Mouse (Mus musculus) intestine, postnatal 0 days (tissue): Measurements from ENCODE around the gene Uri1. TPM values are rescaled to one million over a fixed set of nuclear protein-coding genes. Genes with fewer than 3 reads are reported as not detected.

Experiments used
- ATAC-seq: fragments of 200-750 bp; cut with Nextera tagmentation; 2 replicates; pipeline ENCODE4 v1.8.0; 2017; ENCODE audit warnings: mild to moderate bottlenecking, moderate TSS enrichment, moderate library complexity
- H3K27ac ChIP-seq: fragments of 300-500 bp; sonication (generic); 2 replicates; pipeline ENCODE4 v1.5.1; 2014; ENCODE audit warnings: mild to moderate bottlenecking, low read depth, low read length, moderate library complexity
- H3K27me3 ChIP-seq: fragments of 300-500 bp; sonication (generic); replicated peaks from 2 replicates; pipeline ENCODE4 v1.6.1; 2014; ENCODE audit warnings: low read length, mixed read lengths; ENCODE audit not compliant: control insufficient read depth, insufficient read depth
- H3K36me3 ChIP-seq: fragments of 300-500 bp; sonication (generic); 2 replicates; pipeline ENCODE4 v1.6.1; 2014; ENCODE audit warnings: mild to moderate bottlenecking, moderate library complexity; ENCODE audit not compliant: control insufficient read depth, insufficient read depth
- H3K4me1 ChIP-seq: fragments of 300-500 bp; sonication (generic); replicated peaks from 2 replicates; pipeline ENCODE4 v1.6.1; 2014; ENCODE audit warnings: antibody characterized with exemption, low read length, mixed read lengths; ENCODE audit not compliant: control insufficient read depth, insufficient read depth
- H3K4me2 ChIP-seq: fragments of 300-500 bp; sonication (generic); replicated peaks from 2 replicates; pipeline ENCODE4 v1.6.1; 2014; ENCODE audit warnings: low read depth, mild to moderate bottlenecking, moderate library complexity
- H3K4me3 ChIP-seq: fragments of 300-500 bp; sonication (generic); 2 replicates; pipeline ENCODE4 v1.5.1; 2014; ENCODE audit warnings: low read depth, low read length
- H3K9ac ChIP-seq: fragments of 300-500 bp; sonication (generic); 2 replicates; pipeline ENCODE4 v1.6.1; 2014; ENCODE audit warnings: mild to moderate bottlenecking, low read depth, low read length
- H3K9me3 ChIP-seq: fragments of 300-500 bp; sonication (generic); 2 replicates; pipeline ENCODE4 v1.6.1; 2016; ENCODE audit warnings: mixed run types; ENCODE audit not compliant: control insufficient read depth
- CTCF ChIP-seq: sonication (generic); IDR thresholded peaks from 2 replicates; pipeline ENCODE4 v1.5.1; 2016; ENCODE audit warnings: low read depth, mild to moderate bottlenecking, control low read depth, antibody characterized with exemption, moderate library complexity
- WGBS: fragments of 180-500 bp; shearing (Covaris S2); extraction: QIAGEN DNeasy Blood & Tissue Kit; methylation state at CpG from one replicate; pipeline ENCODE4 v1.1.7; 2014; 5-methylcytosine and 5-hydroxymethylcytosine counted together
- polyA plus RNA-seq: library from polyadenylated mRNA; unstranded; fragments of >200 nt; fragmentation: Nextera tagmentation; extraction: Ambion mirVana; gene quantifications from 2 replicates; pipeline ENCODE4 v1.2.1, GENCODE M21; 2015

Gene Uri1
- polyA plus RNA-seq, 1 experiment from 2014 or later: 25.6 TPM

- no peak for TF ChIP-seq CTCF
- Histone ChIP-seq H3K4me2 (no peak overlapping the region), H3K4me1 (no peaks in the 10 kb centered on the region), H3K27me3 (no peaks in the 10 kb centered on the region), H3K9me3 (no peaks in the 10 kb centered on the region), H3K9ac (no peak overlapping the region), H3K4me3 (no peak overlapping the region), H3K36me3 (no peaks in the 10 kb centered on the region), H3K27ac (no peak overlapping the region)
- 45% methylated on average over 10 of the region's 10 CpGs for WGBS
- no peak for ATAC-seq
Observed at GRCm38 (mm10) chr7:37918926-37919325, 104.4 kb downstream of the Uri1 start.

GRCm38 (mm10) chr7:37916762-37917439, 106.5 kb downstream of the Uri1 start:
- no peak overlapping the region for H3K9ac ChIP-seq
- H3K4me1 ChIP-seq: no peaks in the 10 kb centered on the region
- no peak for TF ChIP-seq CTCF
- H3K9me3 ChIP-seq: no peaks in the 10 kb centered on the region
- no peaks in the 10 kb centered on the region for H3K36me3 ChIP-seq
- ATAC-seq: no peak
- H3K27ac ChIP-seq: no peak overlapping the region
- no peaks in the 10 kb centered on the region for H3K27me3 ChIP-seq
- no peak overlapping the region for H3K4me3 ChIP-seq
- WGBS: 66% methylated on average over 18 of the region's 18 CpGs
- H3K4me2 ChIP-seq: no peak overlapping the region

- TF ChIP-seq CTCF: no peak
- Histone ChIP-seq H3K9ac (no peak overlapping the region), H3K4me2 (no peak overlapping the region), H3K36me3 (no peaks in the 10 kb centered on the region), H3K27me3 (no peaks in the 10 kb centered on the region), H3K9me3 (no peaks in the 10 kb centered on the region), H3K27ac (no peak overlapping the region), H3K4me1 (no peaks in the 10 kb centered on the region), H3K4me3 (no peak overlapping the region)
- WGBS: 45% methylated on average over 3 of the region's 3 CpGs
- ATAC-seq: no peak
Observed at GRCm38 (mm10) chr7:37911802-37912122, 111.6 kb downstream of the Uri1 start.

GRCm38 (mm10) chr7:37911114-37911801, 112.1 kb downstream of the Uri1 start:
- no peak overlapping the region for H3K27ac ChIP-seq
- no peaks in the 10 kb centered on the region for H3K9me3 ChIP-seq
- H3K4me2 ChIP-seq: no peak overlapping the region
- no peak overlapping the region for H3K9ac ChIP-seq
- ATAC-seq: no peak
- no peaks in the 10 kb centered on the region for H3K36me3 ChIP-seq
- no peaks in the 10 kb centered on the region for H3K4me1 ChIP-seq
- no peak for TF ChIP-seq CTCF
- H3K4me3 ChIP-seq: no peak overlapping the region
- H3K27me3 ChIP-seq: no peaks in the 10 kb centered on the region
- 39% methylated on average over 5 of the region's 5 CpGs for WGBS

- Histone ChIP-seq H3K27ac (no peak overlapping the region), H3K4me2 (no peak overlapping the region), H3K36me3 (no peaks in the 10 kb centered on the region), H3K9ac (no peak overlapping the region), H3K27me3 (no peaks in the 10 kb centered on the region), H3K9me3 (no peaks in the 10 kb centered on the region), H3K4me3 (no peak overlapping the region), H3K4me1 (no peaks in the 10 kb centered on the region)
- TF ChIP-seq CTCF: no peak
- ATAC-seq: no peak
- 85% methylated on average over 9 of the region's 9 CpGs for WGBS
Observed at GRCm38 (mm10) chr7:37910161-37910560, 113.2 kb downstream of the Uri1 start.

Other genes with a start within 250 kb of the Uri1 start
- 2.9 and 3.3 TPM in 2 replicates for gene Zfp536, start 249.9 kb downstream of the Uri1 start, polyA plus RNA-seq
- 12.0 and 12.6 TPM in 2 replicates for gene Ccne1, start 84.0 kb upstream of the Uri1 start, polyA plus RNA-seq
- gene 1600014C10Rik, start 159.7 kb upstream of the Uri1 start, polyA plus RNA-seq: 16.9 and 18.2 TPM in 2 replicates
- 5.2 and 5.9 TPM in 2 replicates for gene Plekhf1, start 204.5 kb upstream of the Uri1 start, polyA plus RNA-seq
- 20.6 and 23.2 TPM in 2 replicates for gene Pop4, start 247.9 kb upstream of the Uri1 start, polyA plus RNA-seq